Mouse (Mus musculus) lung, postnatal 36 days (tissue): ENCODE measurements at regions not wholly inside any gene's neighbourhood (a gene's known extent, or its start where the extent isn't known, plus 50 kb on each side); places are given as distances from the start of the nearest gene placed in this dataset.

Experiments
- DNase-seq: peaks from one replicate; pipeline ENCODE4 v3.0.0; 2022; ENCODE audit warnings: mixed read lengths

DNA sequence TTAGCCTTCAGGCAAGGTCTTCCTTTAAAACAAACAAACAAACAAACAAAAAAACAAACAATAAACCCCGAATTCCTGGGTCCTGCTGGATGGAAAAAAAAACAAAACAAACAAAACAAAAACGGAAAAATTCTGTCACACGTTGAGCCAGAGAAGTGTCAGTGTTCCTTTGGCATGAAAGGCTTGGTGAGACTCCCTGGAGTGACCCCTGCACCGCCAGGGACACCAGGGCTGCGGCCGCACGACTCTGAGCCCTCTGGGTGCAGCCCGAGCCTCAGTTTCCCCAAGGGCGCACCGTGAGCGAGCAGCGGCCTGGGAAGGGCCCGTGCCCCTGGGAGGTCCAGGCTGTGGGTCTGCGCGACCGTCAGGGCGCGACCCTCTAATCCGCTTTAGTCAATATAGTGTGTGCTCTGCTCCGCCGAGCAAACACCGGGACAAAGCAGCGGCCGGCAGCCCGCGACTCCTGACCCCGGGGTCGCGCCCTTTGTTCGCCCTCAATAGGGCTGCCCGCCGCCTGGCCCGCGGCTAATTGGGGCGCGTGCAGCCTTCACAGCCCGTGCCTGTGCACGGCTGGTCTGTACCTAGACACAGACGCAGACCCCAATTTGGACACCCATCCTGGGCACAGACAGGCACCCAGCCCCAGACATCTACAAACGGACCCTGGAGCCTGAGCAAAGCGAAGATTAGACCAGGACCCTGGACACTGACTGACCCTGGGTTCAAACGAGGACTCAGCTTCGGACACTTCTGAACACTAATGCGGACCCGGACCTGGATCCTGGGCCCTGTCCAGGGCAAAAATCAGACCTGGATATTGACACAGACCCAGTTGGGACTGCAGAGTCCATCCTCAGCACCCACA, 74.0 kb upstream of the Ppara start:
- no peak for DNase-seq

DNA sequence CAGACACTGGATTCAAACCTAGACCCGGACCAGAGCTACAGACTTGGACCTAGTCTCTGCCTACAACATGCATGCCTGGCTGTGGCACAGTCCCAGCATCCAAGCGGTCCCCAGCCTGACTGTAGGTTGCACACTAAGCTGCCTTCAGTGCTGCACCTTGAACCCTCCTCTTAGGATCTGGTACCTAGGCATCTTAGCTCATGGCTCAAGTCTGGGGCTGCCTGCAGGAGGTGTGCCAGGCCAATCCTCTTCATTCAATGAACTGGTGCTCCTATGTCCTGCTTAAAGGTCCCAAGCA, 73.4 kb upstream of the Ppara start:
- DNase-seq = no peak

DNA sequence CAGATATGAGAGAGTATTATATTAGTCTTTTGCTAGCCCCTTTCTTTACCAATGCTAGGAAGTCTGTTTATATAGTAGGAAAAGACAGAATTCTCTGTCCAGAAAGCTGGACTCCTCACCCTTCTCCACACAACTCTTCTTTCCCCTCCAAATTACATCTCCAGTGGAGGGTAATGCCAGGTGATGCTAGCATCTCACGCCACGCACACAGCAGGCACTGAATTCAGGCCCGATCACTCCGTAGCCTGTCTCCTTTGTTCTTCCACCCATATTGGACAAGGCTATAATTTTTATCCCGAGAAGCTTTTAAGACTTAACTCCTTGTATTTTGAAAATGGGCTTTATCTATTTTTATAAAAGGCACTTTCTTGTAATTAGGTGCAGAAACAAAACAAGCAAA, 73.0 kb upstream of the Ppara start:
- DNase-seq = no peak

GRCm38 (mm10) chr15:85662271-85662670, 72.5 kb upstream of the Ppara start:
- no peak for DNase-seq

DNA sequence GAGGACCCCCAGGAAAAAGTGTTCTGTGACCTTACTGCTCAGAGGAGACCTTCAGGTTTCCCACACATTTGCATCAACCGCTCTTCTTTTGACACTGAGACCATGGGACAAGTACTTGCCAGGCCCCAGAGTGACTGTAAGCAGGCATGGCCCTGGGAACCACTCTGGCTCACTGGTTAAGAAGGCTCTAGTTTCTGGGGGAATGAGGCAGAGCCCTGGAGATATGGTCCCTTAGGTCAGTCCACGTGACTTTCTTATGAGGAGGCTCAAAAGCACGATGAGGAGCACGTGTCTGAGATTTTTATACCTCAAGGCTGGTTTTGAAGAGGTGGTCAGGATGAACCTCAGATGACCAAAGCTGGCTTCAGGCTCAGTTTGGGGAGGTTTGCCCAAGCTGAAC, 72.1 kb upstream of the Ppara start:
- no peak for DNase-seq

GRCm38 (mm10) chr15:85663757-85664431, 70.9 kb upstream of the Ppara start:
- DNase-seq = no peak

GRCm38 (mm10) chr15:85664432-85664828, 70.4 kb upstream of the Ppara start:
- DNase-seq = no peak

GRCm38 (mm10) chr15:85665181-85665821, 69.5 kb upstream of the Ppara start:
- no peak for DNase-seq

- DNase-seq = no peak
Observed at GRCm38 (mm10) chr15:85666496-85666895, 68.3 kb upstream of the Ppara start.

GRCm38 (mm10) chr15:85667381-85667791, 67.4 kb upstream of the Ppara start:
- peak; percentile 69 for DNase-seq

GRCm38 (mm10) chr15:85667906-85668590, 66.7 kb upstream of the Ppara start:
- DNase-seq = no peak

DNA sequence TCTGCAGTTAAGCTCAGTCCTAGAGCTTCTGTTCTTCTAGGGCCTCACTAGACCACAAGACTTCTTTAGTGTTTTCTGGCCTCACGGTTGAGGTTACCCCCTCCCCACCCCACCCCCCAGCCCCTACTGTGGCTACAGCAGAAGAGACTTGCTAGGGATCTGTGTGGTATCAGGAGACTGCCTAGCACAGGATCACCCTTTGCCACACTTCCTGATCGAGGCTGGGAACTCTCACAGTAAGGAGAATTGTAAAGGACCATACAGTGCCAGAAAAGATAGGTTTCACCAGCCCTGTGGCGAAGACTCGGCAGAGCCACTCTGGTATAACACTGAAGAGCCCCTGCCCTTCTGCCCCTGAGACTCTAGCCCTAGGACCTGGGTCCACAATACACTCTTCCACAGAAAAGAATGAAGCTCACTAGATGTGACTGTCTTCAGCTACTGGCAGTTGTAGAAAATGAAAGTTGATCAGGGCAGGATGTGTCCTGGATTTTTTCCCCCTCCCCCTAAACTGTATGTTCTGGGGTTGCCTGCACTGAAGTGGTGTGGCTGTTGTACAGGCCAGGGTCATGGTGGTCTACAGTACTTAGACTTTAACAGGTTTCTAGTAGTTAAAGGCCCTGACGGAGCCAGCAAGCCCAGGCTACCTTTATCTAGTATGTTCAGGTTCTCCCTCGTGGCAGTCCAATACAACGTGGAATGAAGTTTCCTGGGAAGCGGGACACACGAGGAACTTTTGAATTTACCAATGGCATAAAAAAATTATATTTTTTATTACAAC, 65.7 kb upstream of the Ppara start:
- no peak for DNase-seq

GRCm38 (mm10) chr15:85669652-85670175, 65.1 kb upstream of the Ppara start:
- peak; percentile 89 for DNase-seq

DNA sequence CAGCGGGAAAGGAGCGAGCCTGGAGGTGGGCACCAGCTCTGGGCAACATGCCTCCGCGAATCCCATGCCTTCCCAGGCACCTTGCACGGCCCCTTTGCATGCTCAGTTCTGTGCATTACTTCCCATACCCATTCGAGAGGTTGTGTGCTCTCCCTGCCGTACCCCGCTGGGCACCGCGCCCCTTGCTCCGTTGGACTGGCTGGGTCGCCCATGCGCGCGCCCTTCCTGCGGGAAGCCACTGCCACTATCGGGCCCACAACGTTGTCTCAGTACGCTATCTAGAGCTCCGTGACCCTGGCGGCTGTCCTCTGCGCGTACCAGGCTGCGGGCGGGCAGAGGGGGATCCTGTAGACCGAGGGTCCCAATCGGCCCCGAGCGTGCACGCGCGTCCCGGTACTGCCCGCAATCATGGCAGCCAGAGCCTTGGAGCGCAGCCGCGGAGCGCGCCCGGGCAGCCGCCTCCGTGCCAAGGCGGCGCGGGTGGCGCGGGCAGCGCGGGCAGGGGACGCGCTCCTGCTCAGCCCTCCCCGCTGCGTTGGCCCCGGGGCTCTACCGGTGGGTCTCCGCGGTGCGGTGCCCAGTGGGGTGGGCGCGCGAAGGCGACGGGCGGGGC, 64.5 kb upstream of the Ppara start:
- peak; percentile 59 for DNase-seq

- peak; percentile 91 for DNase-seq
Observed at GRCm38 (mm10) chr15:85670789-85671700, 63.7 kb upstream of the Ppara start.

DNA sequence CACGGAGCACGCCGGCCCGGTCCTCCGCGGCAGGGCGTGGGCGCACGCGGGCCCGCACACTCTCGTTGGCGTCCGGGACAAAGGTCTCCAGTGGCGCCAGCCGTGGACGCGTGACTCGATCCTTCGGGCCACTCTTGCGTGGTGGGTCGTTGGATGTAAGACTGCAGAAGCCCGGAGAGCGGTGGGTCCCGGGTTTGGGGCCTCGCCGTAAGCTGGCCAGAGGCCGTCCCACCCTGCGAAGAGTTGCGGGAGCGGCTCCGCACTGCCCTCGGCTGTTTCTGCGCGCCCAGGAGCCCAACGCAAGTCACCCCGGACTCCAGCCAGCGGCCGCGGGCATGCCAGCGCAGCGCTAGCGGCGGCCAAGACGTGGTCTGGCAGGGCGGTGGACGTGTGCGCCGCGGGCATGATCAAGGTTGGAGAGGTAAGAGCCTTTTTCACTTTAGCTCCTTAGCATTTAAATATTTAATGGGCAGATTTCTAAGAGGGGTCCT, 63.0 kb upstream of the Ppara start:
- no peak for DNase-seq

- DNase-seq = no peak
Observed at GRCm38 (mm10) chr15:85672376-85672775, 62.4 kb upstream of the Ppara start.

GRCm38 (mm10) chr15:85672931-85673330, 61.9 kb upstream of the Ppara start:
- DNase-seq = no peak

DNA sequence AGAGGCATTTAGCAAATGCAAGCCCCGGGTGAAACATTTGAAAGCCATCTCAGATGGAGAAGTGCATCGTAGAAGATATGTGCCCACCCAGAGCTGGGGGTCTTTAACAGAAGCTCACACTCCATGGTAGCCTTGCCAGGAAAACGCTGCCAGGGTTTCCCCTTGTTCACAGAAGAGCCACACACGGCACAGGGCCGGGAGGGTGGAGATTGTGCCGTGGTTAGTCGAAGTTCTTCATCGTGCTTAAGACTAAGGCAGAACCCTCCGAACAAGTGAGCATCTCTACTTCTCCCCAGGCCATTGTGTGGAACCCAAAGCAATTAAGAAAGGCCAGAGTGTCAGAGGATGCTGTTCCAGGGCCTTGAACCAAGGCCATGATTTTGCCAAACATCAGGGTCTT, 61.3 kb upstream of the Ppara start:
- DNase-seq = no peak

GRCm38 (mm10) chr15:85674191-85674984, 60.4 kb upstream of the Ppara start:
- peak; percentile 56 for DNase-seq
